In the genomic region with DNA sequence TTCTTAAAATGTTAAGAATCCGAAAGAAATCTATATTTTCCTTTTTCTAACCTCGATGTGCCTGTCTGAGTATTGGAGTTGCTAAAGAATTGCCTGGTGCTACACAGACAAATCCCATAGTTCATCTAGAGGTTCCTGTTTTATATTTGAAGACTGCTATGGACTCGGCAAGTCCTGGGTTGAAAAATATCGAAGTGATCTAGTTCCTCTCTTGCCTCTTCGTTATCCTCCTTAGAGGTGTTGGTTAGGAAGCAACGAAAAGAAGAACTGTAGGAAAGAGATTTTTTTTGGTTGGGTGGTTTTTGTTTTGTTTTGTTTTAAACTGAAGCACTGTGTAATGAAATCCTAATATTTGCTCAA, we compare ENCODE assay signal across 8 mouse cellular contexts. TPM values are rescaled to one million over a fixed set of nuclear protein-coding genes. Genes with fewer than 3 reads are reported as not detected.
DNase-seq lines count a peak whose midpoint lies in the region; ATAC-seq and TF ChIP-seq lines count a peak whose summit lies in the region.

No protein-coding gene starts in this region.

- no peak for TF ChIP-seq CTCF in spleen, adult 2 months (IDR thresholded peaks at IDR 0.05; ENCODE audit: extremely low read depth, insufficient read depth, insufficient read length, insufficient replicate concordance)
- no peak for TF ChIP-seq CTCF in stomach, postnatal 0 days (IDR thresholded peaks at IDR 0.05; ENCODE audit: low read depth)

- no peak overlapping the region for H3K27ac ChIP-seq in spleen, adult 2 months (ENCODE audit: insufficient read depth, low read length)
- no peak overlapping the region for H3K27ac ChIP-seq in forebrain, embryonic 14.5 days (ENCODE audit: low read depth, low read length)
- H3K27ac ChIP-seq in liver, embryonic 13.5 days: no peak overlapping the region
- no peak overlapping the region for H3K27ac ChIP-seq in stomach, postnatal 0 days (replicated peaks)

- H3K36me3 ChIP-seq in spleen, adult 2 months (ENCODE audit: control insufficient read depth, insufficient read depth, low read length): no peaks in the 10 kb centered on the region; the same call in 1 of the 2 replicates
- H3K36me3 ChIP-seq in forebrain, embryonic 14.5 days (ENCODE audit: control insufficient read depth, insufficient read depth, low read length): peaks cover 18% of the 10 kb centered on the region; the same call in 1 of the 2 replicates
- H3K36me3 ChIP-seq in liver, embryonic 13.5 days: 0 out of 2 replicates have a peak, but pooled peaks cover 6% of the 10 kb centered on the region
- H3K36me3 ChIP-seq in stomach, postnatal 0 days (ENCODE audit: control insufficient read depth, insufficient read depth, low read length): no peaks in the 10 kb centered on the region

- H3K27me3 ChIP-seq in spleen, adult 2 months (ENCODE audit: control insufficient read depth, insufficient read depth, low read length): no peaks in the 10 kb centered on the region
- H3K27me3 ChIP-seq in forebrain, embryonic 14.5 days (replicated peaks; ENCODE audit: control insufficient read depth, insufficient read depth, low read length): no peaks in the 10 kb centered on the region
- H3K27me3 ChIP-seq in liver, embryonic 13.5 days: peaks cover 44% of the 10 kb centered on the region
- H3K27me3 ChIP-seq in stomach, postnatal 0 days (ENCODE audit: control insufficient read depth, insufficient read depth, low read length): no peaks in the 10 kb centered on the region

- no peaks in the 10 kb centered on the region for H3K9me3 ChIP-seq in forebrain, embryonic 14.5 days (replicated peaks; ENCODE audit: control insufficient read depth, low read length)
- H3K9me3 ChIP-seq in liver, embryonic 13.5 days (replicated peaks): no peaks in the 10 kb centered on the region
- H3K9me3 ChIP-seq in stomach, postnatal 0 days (ENCODE audit: control insufficient read depth, low read length): no peaks in the 10 kb centered on the region

- no peak for TF ChIP-seq POLR2A in spleen, adult 2 months (IDR thresholded peaks at IDR 0.05; ENCODE audit: low read depth, low read length)

- WGBS in spleen, adult 2 months: 5% methylated on average over 6 of the region's 6 CpGs
- 16% methylated on average over 6 of the region's 6 CpGs for WGBS in forebrain, embryonic 14.5 days
- WGBS in liver, embryonic 13.5 days (ENCODE audit: insufficient replicate concordance): 11% methylated on average over 6 of the region's 6 CpGs
- 15% methylated on average over 6 of the region's 6 CpGs for WGBS in stomach, postnatal 0 days

- H3K4me1 ChIP-seq in spleen, adult 2 months (ENCODE audit: control insufficient read depth, insufficient read depth, insufficient read length): peaks cover 5% of the 10 kb centered on the region
- peaks cover 2% of the 10 kb centered on the region; the same call in 1 of the 2 replicates for H3K4me1 ChIP-seq in forebrain, embryonic 14.5 days (ENCODE audit: control insufficient read depth, insufficient read depth, low read length)
- peaks cover 20% of the 10 kb centered on the region for H3K4me1 ChIP-seq in liver, embryonic 13.5 days (replicated peaks)
- H3K4me1 ChIP-seq in stomach, postnatal 0 days (replicated peaks; ENCODE audit: control insufficient read depth, insufficient read depth): no peaks in the 10 kb centered on the region

- peak overlapping the region; percentile 98; the same call in 1 of the 2 replicates for H3K4me3 ChIP-seq in spleen, adult 2 months (ENCODE audit: extremely low read depth, insufficient read depth, insufficient read length)
- H3K4me3 ChIP-seq in forebrain, embryonic 14.5 days (ENCODE audit: low read depth, low read length): peak overlapping the region; percentile 90
- H3K4me3 ChIP-seq in liver, embryonic 13.5 days (replicated peaks): peak overlapping the region; percentile 71
- peak overlapping the region; percentile 95 for H3K4me3 ChIP-seq in stomach, postnatal 0 days (ENCODE audit: low read depth, low read length)

- H3K9ac ChIP-seq in forebrain, embryonic 14.5 days (ENCODE audit: low read length): peak overlapping the region; percentile 93
- H3K9ac ChIP-seq in liver, embryonic 13.5 days: peak overlapping the region; percentile 76; the same call in 1 of the 2 replicates
- peak overlapping the region; percentile 95 for H3K9ac ChIP-seq in stomach, postnatal 0 days (ENCODE audit: low read length)

- ATAC-seq in forebrain, embryonic 14.5 days: no peak
- ATAC-seq in liver, embryonic 13.5 days (ENCODE audit: low read depth): no peak
- ATAC-seq in stomach, postnatal 0 days (ENCODE audit: low FRiP score, low TSS enrichment): no peak

- no peak for DNase-seq in spleen, adult 2 months (ENCODE audit: low read depth in 1 of 2, low spot score in 2 of 2)
- no peak for DNase-seq in spleen, postnatal 10 days (ENCODE audit: low spot score in 2 of 2)
- DNase-seq in forebrain, embryonic 14.5 days (ENCODE audit: low spot score): no peak
- DNase-seq in liver, embryonic 13.5 days: no peak
- DNase-seq in stomach, postnatal 0 days (ENCODE audit: low spot score): no peak
- DNase-seq in frontal cortex, postnatal 14 days (ENCODE audit: low spot score in 2 of 2): no peak
- DNase-seq in kidney, adult 18-20 months: no peak
- no peak for DNase-seq in B cell, adult 2 months

- no peak for TF ChIP-seq EP300 in stomach, postnatal 0 days (optimal IDR thresholded peaks at IDR 0.05)

- peak overlapping the region; percentile 57 for H3K4me2 ChIP-seq in forebrain, embryonic 14.5 days (ENCODE audit: low read length)
- peak overlapping the region; percentile 89 for H3K4me2 ChIP-seq in liver, embryonic 13.5 days
- peak overlapping the region; percentile 79 for H3K4me2 ChIP-seq in stomach, postnatal 0 days (replicated peaks; ENCODE audit: low read depth)

RNA-seq across cellular contexts. Expression of gene Cbfb, which starts 1.5 kb away (rescaled TPM):
- polyA plus RNA-seq in spleen, adult 2 months (2012; rRNA removed): 11.9 and 14.9 TPM in 2 replicates
- polyA plus RNA-seq in forebrain, embryonic 14.5 days (2014; fragmentation: Nextera tagmentation; extraction: Ambion mirVana): 34.5 and 39.5 TPM in 2 replicates
- 8.9 and 11.5 TPM in 2 replicates for polyA plus RNA-seq in liver, embryonic 13.5 days (2015; fragmentation: Nextera tagmentation; extraction: Ambion mirVana)
- polyA plus RNA-seq in stomach, postnatal 0 days (2015; fragmentation: Nextera tagmentation; extraction: Ambion mirVana): 31.4 and 33.5 TPM in 2 replicates

RNA-seq across cellular contexts. Expression of gene Ces4a, which starts 40.4 kb away (rescaled TPM):
- polyA plus RNA-seq in spleen, adult 2 months (2012; rRNA removed): not detected in 2 replicates
- polyA plus RNA-seq in forebrain, embryonic 14.5 days (2014; fragmentation: Nextera tagmentation; extraction: Ambion mirVana): 0.09 TPM in 1 of 2 replicates, not detected in the other
- polyA plus RNA-seq in liver, embryonic 13.5 days (2015; fragmentation: Nextera tagmentation; extraction: Ambion mirVana): not detected in 2 replicates
- polyA plus RNA-seq in stomach, postnatal 0 days (2015; fragmentation: Nextera tagmentation; extraction: Ambion mirVana): not detected in 2 replicates

RNA-seq across cellular contexts. Expression of gene D230025D16Rik, which starts 53.0 kb away (rescaled TPM):
- 13.6 TPM in 2 replicates for polyA plus RNA-seq in spleen, adult 2 months (2012; rRNA removed)
- polyA plus RNA-seq in forebrain, embryonic 14.5 days (2014; fragmentation: Nextera tagmentation; extraction: Ambion mirVana): 35.4 and 38.9 TPM in 2 replicates
- polyA plus RNA-seq in liver, embryonic 13.5 days (2015; fragmentation: Nextera tagmentation; extraction: Ambion mirVana): 13.5 and 16.0 TPM in 2 replicates
- 19.1 and 21.5 TPM in 2 replicates for polyA plus RNA-seq in stomach, postnatal 0 days (2015; fragmentation: Nextera tagmentation; extraction: Ambion mirVana)
